Mouse (Mus musculus) CH12.LX (cell line): ENCODE measurements at regions not wholly inside any gene's neighbourhood (a gene's known extent, or its start where the extent isn't known, plus 50 kb on each side); places are given as distances from the start of the nearest gene placed in this dataset.

Source experiments
- CHD1 ChIP-seq: IDR thresholded peaks from 2 replicates; pipeline ENCODE4 v1.6.1; 2012; ENCODE audit warnings: low read depth, low read length, improper control_type of control experiment, inconsistent platforms
- CHD2 ChIP-seq: IDR thresholded peaks from 2 replicates; pipeline ENCODE4 v1.6.1; 2011; ENCODE audit warnings: low read length, improper control_type of control experiment
- CTCF ChIP-seq, 2 experiments: IDR thresholded peaks in 1 of 2; conservative IDR thresholded peaks in 1 of 2; 2 replicates each; pipeline ENCODE4 v1.5.1; 2011 to 2012; ENCODE audit warnings: low read depth in 2 of 2, low read length in 2 of 2, improper control_type of control experiment in 1 of 2, inconsistent platforms in 1 of 2, mild to moderate bottlenecking in 1 of 2, moderate library complexity in 1 of 2
- E2F4 ChIP-seq: IDR thresholded peaks from 2 replicates; pipeline ENCODE4 v1.6.1; 2011; ENCODE audit warnings: low read depth, low read length, improper control_type of control experiment; ENCODE audit not compliant: insufficient replicate concordance
- EP300 ChIP-seq: IDR thresholded peaks from 2 replicates; pipeline ENCODE4 v1.6.1; 2011; ENCODE audit warnings: low read length, improper control_type of control experiment
- ETS1 ChIP-seq: conservative IDR thresholded peaks from 2 replicates; pipeline ENCODE4 v1.6.1; 2012; ENCODE audit warnings: low read depth, mild to moderate bottlenecking, inconsistent platforms, low read length, improper control_type of control experiment, moderate library complexity
- IRF4 ChIP-seq: IDR thresholded peaks from 2 replicates; pipeline ENCODE4 v1.6.1; 2014; ENCODE audit warnings: low read depth, mild to moderate bottlenecking, inconsistent platforms, low read length, improper control_type of control experiment
- MAZ ChIP-seq: IDR thresholded peaks from 2 replicates; pipeline ENCODE4 v1.6.1; 2012; ENCODE audit warnings: low read depth, mild to moderate bottlenecking, inconsistent platforms, low read length, improper control_type of control experiment, moderate library complexity
- MEF2A ChIP-seq: IDR thresholded peaks from 2 replicates; pipeline ENCODE4 v1.6.1; 2014; ENCODE audit warnings: low read depth, mild to moderate bottlenecking, inconsistent platforms, low read length, improper control_type of control experiment, borderline replicate concordance
- POLR2A ChIP-seq: IDR thresholded peaks from 2 replicates; pipeline ENCODE4 v1.6.1; 2011; ENCODE audit warnings: low read depth, mild to moderate bottlenecking, improper control_type of control experiment, low read length
- UBTF ChIP-seq: IDR thresholded peaks from 2 replicates; pipeline ENCODE4 v1.6.1; 2012; ENCODE audit warnings: low read depth, mild to moderate bottlenecking, inconsistent platforms, low read length, improper control_type of control experiment, moderate library complexity
- USF1 ChIP-seq: IDR thresholded peaks from 2 replicates; pipeline ENCODE4 v1.6.1; 2014; ENCODE audit warnings: low read depth, mild to moderate bottlenecking, inconsistent platforms, low read length, improper control_type of control experiment
- ZC3H11A ChIP-seq: IDR thresholded peaks from 2 replicates; pipeline ENCODE4 v1.6.1; 2012; ENCODE audit warnings: low read depth, mild to moderate bottlenecking, inconsistent platforms, low read length, improper control_type of control experiment

DNA sequence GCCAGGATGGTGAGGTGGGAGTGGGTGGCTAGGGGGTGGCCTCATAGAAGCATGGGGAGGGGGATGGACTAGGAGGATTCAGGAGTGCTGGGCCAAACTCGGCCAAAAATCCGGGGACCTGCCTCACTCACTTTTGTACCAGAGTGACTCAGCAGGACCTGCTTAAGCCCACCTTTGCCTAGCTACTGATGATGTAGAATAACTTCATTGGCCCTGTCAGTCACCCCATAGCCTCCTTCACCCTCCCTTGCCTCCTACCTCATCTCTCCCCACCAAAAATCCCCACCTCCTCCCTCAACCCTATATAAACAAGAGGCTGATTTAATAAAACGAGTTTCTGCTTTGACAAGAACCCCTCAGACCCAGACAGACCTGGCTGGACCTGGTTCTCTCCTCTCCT, 920.3 kb upstream of the Vwc2 start:
- TF ChIP-seq CTCF (conservative IDR thresholded peaks at IDR 0.05 in 1 of 2, IDR thresholded peaks at IDR 0.05 in 1 of 2; ENCODE audit: low read depth in 2 of 2, low read length in 2 of 2): no peak
- no peak for TF ChIP-seq POLR2A
- TF ChIP-seq ZC3H11A: no peak
- TF ChIP-seq CHD2: no peak
- TF ChIP-seq USF1: no peak
- TF ChIP-seq ETS1: no peak
- no peak for TF ChIP-seq UBTF
- TF ChIP-seq E2F4: no peak
- no peak for TF ChIP-seq CHD1
- TF ChIP-seq MAZ: no peak
- TF ChIP-seq EP300: no peak
- TF ChIP-seq IRF4: no peak
- TF ChIP-seq MEF2A: no peak
